Mouse (Mus musculus) ES-Bruce4 (cell line): Measurements from ENCODE around the gene Fgf2.

Experiments used
- CTCF ChIP-seq: IDR thresholded peaks from one replicate; pipeline ENCODE4 v1.8.1; 2011; ENCODE audit warnings: low read depth, low read length
- POLR2A ChIP-seq: IDR thresholded peaks from one replicate; pipeline ENCODE4 v1.8.1; 2011; ENCODE audit warnings: low read length; ENCODE audit not compliant: insufficient read depth

DNA sequence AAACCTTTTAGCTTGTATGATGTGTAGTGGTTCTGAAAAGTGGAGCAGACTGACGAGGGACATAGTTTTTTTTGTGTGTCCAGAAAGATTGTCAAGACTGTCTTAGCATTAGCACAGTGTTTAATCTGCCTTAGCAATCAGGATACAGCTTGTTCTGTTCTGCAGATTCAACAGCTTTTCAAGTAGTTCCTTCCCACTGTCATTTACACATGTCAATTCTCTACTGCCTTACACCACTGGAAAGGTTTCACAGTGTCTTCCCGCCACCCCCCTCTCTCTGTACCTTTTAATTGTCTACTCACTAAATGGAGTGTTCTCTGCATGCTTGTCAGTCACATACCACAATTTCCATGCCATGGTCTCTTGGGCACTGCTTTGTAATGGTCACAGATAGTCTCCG, 73.0 kb downstream of the Fgf2 start:
- TF ChIP-seq POLR2A, result no peak
- TF ChIP-seq CTCF, result no peak
